Mouse (Mus musculus): ENCODE measurements at regions not wholly inside any gene's neighbourhood (a gene's known extent, or its start where the extent isn't known, plus 50 kb on each side); places are given as distances from the start of the nearest gene placed in this dataset.

DNA sequence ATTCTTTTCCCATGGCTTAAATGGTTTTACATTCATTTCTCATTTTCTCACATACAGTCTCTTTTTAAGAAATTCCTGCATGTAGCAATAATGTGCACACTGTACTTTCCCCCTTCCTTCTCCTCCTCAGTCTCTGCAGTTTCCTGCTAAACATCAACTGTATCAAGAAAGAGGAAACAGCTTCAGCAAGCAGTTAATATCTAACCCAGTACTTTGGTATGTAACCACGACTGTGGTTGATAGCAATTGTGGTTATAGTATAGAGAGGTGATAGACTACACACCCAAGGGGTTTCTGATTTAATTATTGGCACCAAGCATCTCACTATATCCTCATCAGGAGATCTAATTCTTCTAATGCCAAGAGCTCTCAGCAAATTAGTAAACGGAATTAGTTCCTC lies 52.8 kb upstream of the Eci2 start:
- CTCF ChIA-PET, result no interaction called here
- POLR2A ChIA-PET, result no interaction called here

GRCm38 (mm10) chr13:35085386-35085785 lies 58.5 kb upstream of the Eci2 start:
- CTCF ChIA-PET, result interaction anchor here in 2 of 4 experiments (0.6 to 0.8 kb wide), 2 partner anchors 392 to 862 kb away, joined by 3 read pairs; no protein-coding TSS in a partner anchor
- POLR2A ChIA-PET, result no interaction called here

DNA sequence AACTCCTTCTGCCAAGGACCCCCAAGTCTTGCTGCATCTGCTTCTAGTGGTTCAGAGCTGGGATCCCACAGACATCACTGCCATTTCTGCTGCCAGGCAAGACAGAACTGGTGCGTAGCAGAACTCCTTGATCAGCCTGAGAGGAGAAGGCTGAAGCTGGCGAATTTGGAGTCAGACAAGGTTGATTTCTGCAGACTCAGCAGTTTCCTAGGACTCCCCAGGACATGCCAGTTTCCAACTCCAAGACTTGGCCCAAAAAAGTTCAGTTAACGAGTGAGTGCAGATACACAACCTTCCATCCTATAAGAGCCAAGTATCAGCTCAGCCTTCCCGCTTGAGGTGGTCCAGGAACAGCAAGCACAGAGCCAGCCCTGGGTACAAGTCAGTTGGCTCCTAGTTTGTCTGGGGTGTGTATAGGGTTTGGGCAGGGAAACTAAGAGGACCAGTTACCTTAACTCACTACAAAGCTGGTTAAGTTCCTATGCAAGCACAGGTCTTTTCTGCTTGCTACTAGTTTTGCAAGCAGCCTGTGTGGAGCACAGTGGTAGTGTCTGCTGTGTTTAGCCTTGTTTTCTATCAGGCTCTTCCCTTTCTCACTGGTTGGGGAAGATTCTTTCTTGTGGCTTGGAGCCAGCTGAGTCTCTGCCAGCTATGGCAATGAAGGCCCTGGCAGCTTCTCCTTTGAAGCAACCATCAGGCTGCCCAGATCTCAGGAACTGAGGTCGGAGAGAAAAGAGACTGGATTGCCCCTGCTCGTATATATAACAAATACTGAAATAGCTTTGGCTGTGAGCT lies 60.5 kb upstream of the Eci2 start:
- ChIA-PET CTCF (no interaction called here), POLR2A (no interaction called here)

DNA sequence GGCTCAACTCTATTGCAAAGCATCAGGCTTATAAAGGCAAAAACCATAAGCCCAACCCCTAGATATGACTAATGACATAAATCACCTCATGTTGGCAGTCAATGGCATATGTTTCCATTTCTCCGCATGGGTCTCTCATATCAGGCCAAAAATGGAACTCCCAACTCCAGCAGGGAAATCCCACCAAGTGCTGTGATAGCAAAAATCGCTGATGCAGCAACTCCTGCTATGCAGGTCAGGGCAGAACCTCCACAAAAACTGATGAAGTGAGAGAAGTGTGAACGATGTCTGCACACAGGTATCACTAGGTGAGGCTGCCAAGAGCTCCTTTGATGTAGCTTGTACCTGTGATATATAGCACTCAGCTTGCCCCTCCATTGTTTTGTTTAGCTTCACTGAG lies 64.3 kb upstream of the Eci2 start:
- ChIA-PET POLR2A (no interaction called here), CTCF (no interaction called here)

- ChIA-PET CTCF (interaction anchor here (0.5 to 1.9 kb wide), 31 partner anchors 8 to 857 kb away, joined by 3 to 9 read pairs (median 3); no protein-coding TSS in a partner anchor), POLR2A (interaction anchor here in 2 of 4 experiments (0.5 to 0.6 kb wide), 2 partner anchors 86 to 423 kb away, joined by 3 to 15 read pairs; no protein-coding TSS in a partner anchor)
Measured at GRCm38 (mm10) chr13:35119782-35120181, 92.9 kb upstream of the Eci2 start.

DNA sequence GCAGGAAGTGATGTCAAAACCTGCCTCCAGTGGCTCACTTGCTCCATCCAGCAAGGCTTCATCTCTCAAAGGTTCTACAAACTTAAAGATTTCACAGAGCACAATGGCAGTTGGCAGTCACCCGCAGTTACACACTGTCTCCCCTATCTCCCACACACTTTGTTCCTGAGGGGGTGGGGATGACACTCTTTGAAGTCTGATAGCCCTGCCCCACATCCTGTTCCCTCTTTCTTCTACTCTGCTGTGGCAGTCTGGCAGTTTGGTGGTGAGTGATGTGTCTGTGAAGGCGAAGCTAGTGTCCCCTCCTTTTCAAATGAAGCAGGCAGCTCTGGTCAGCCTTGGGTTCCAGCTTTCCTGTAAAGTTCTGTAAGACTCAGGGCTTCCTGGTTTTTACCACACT lies 102.6 kb upstream of the Eci2 start:
- CTCF ChIA-PET, result no interaction called here
- POLR2A ChIA-PET, result interaction anchor here in 2 of 4 experiments (0.5 to 0.6 kb wide), 3 partner anchors 88 to 343 kb away, joined by 3 read pairs; no protein-coding TSS in a partner anchor

- CTCF ChIA-PET, result interaction anchor here in 1 of 4 experiments (0.8 kb wide), 1 partner anchor 833 kb away, joined by 15 read pairs; no protein-coding TSS in a partner anchor
- POLR2A ChIA-PET, result interaction anchor here in 1 of 4 experiments (0.7 kb wide), 1 partner anchor 933 kb away, joined by 3 read pairs; no protein-coding TSS in a partner anchor
Measured at GRCm38 (mm10) chr13:35131272-35132185, 104.6 kb upstream of the Eci2 start.

- POLR2A ChIA-PET, result interaction anchor here in 1 of 4 experiments (0.6 kb wide), 1 partner anchor 1147 kb away, joined by 3 read pairs; no protein-coding TSS in a partner anchor
- CTCF ChIA-PET, result no interaction called here
Measured at GRCm38 (mm10) chr13:35151629-35152028, 124.7 kb upstream of the Eci2 start.

GRCm38 (mm10) chr13:35159456-35159855 lies 132.6 kb upstream of the Eci2 start:
- ChIA-PET POLR2A (interaction anchor here in 1 of 4 experiments (0.7 kb wide), 1 partner anchor 87 kb away, joined by 3 read pairs; no protein-coding TSS in a partner anchor), CTCF (interaction anchor here in 1 of 4 experiments (2.5 kb wide), 1 partner anchor 40 kb away, joined by 6 read pairs; no protein-coding TSS in a partner anchor)

DNA sequence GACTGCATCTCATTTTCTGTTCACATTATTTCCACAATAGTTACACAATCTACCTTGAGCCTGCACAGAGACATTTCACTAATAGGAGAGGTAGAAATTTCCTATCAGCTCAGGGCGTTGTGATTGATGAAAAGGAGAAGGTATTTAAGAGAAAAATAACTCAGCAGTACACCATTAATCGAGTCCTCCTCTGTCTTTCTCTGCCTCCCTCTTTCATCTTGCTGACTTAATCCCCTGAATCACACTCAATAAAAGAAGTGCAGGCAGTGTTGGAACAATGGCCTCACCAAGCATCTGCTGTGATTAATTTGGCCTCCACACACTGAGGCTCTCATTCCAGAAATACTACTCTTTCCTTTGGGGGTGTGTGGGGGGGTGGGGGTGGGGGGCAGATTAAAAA lies 133.9 kb upstream of the Eci2 start:
- POLR2A ChIA-PET, result no interaction called here

DNA sequence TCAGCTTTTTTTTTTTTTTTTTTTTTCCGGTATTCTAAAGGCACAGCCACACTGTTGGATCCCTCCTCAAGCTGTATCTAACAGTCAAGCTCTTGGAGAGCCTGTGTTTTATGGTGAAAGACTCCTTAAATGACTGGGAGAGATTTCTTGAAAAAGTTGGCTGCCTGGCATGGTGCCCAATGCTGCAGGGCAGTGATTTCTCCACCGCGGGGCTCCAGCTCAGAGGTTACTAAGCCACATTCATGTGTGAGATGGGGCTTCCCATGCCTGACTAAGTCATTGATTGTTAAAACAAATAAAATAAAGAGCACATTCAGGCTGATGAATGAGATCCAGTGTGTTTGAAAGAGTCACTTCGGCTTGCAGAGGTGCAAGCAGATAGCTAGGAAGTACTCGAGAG lies 139.2 kb upstream of the Eci2 start:
- POLR2A ChIA-PET, result no interaction called here

More for the DNA sequence above, 133.9 kb upstream of the Eci2 start:
- CTCF ChIA-PET, result interaction anchor here in 1 of 4 experiments (2.5 kb wide), 1 partner anchor 41 kb away, joined by 6 read pairs; no protein-coding TSS in a partner anchor

DNA sequence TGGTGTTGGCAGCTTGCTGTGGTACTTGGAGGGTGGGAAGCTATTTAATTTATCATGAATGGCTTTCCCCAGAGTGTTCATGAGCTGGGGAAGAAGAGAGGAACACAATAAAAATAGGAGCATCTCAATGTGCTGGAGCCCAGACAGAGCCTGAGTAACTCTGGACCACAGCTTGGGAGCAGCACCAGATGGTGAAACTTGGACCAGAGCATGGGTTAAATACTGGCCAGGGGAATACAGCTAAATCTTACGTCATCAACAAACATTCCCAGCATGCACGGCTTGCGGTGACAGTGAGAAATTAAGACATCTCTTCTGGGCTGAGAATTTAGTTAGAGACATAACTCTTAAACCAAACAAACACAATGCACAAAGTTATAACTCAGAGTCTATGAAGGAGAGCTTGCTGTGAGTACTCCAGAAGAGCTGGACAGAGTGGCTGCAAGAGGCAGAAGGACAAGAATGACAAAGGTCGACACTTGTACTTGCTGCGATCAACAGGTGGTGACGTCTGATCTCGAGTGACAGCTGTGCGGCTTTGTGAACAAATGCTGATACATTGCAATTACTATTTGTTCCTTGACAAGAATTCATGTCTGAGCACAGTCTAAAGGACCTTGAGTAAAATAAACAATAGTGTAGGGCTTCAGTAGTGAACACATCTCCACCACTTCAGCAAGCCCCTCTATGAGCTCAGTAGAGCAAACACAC lies 140.1 kb upstream of the Eci2 start:
- POLR2A ChIA-PET, result no interaction called here
- CTCF ChIA-PET, result no interaction called here

More for the DNA sequence above, 139.2 kb upstream of the Eci2 start:
- CTCF ChIA-PET, result interaction anchor here in 2 of 4 experiments (0.6 to 0.7 kb wide), 2 partner anchors 11 to 720 kb away, joined by 5 to 15 read pairs; no protein-coding TSS in a partner anchor

DNA sequence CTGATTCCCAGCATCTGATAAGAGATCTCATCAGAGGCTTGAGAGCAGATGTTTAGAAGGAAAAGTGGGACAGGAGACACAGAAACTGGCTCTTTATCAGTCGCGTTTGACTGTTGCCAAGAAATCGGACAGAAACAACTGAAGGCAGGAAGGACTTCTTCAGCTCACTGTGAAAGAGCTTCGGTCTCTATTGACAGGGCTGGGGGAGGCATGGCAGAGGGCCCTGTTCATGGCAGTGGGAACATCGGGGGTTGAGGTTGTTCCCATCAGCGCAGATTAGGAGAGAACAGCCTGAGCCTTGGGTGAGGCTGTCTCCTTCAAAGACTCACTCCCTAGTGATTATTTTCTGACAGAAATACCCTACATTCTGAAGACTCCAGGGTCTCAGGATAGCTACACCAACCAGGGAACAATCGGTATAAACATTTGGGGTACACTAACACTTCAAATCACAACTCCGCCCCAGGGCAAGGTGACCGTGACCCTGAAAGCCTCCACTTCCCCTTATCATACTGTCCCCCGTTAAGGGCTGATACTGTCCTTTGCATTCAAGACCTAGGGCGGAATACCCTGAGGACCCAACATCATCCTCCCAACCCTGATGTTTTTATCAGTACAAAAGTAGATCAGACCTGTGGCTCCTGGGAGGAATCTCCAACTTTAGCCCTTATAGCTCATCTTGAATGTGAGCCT lies 144.8 kb upstream of the Eci2 start:
- ChIA-PET CTCF (no interaction called here), POLR2A (interaction anchor here in 1 of 4 experiments (0.5 kb wide), 1 partner anchor 430 kb away, joined by 3 read pairs; no protein-coding TSS in a partner anchor)

DNA sequence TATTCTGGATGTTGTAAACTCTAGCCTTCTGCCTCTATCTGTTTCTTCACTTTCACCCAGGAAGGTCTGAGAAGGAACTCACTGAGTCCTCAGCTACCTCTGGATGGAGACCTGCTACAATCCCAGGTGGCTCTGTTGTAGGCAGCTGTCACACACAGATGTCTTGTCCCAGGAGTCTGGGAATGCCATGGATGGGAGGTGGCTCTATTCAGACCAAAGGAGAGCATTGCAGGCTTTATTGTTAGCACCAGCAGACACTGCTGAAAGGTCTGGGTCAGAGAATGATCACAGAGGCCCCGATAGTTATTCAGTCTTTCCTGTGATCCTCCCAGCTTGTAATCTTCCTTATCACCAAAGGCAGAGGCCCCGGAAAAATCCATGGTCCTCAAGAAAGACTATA lies 146.6 kb upstream of the Eci2 start:
- ChIA-PET POLR2A (interaction anchor here in 1 of 4 experiments (1.4 kb wide), 1 partner anchor 10 kb away, joined by 3 read pairs; no protein-coding TSS in a partner anchor), CTCF (no interaction called here)

- ChIA-PET CTCF (interaction anchor here in 1 of 4 experiments (0.6 kb wide), 1 partner anchor 1296 kb away, joined by 5 read pairs; no protein-coding TSS in a partner anchor), POLR2A (no interaction called here)
Measured at GRCm38 (mm10) chr13:35175587-35175986, 148.7 kb upstream of the Eci2 start.

DNA sequence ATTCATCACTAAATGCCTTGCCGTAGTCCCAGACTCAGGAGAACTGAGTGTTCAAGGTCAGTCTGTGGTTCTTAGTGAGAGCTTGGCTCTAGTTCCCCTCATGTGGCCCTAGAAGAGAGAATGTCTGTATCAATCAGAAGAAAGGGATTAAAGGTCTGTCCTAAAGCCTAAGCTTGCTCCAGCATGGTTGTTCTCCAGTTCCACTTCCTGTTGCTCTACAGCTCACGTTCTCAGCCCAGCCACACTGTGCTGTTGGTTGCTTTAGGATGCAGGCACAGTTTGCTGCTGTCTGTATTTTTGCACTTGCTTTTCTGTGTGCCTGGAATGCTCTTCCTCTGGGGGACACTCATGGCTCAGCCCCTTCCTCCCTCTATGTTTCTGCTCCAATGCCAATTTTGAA lies 150.4 kb upstream of the Eci2 start:
- ChIA-PET POLR2A (interaction anchor here in 1 of 4 experiments (0.6 kb wide), 1 partner anchor 388 kb away, joined by 3 read pairs; no protein-coding TSS in a partner anchor), CTCF (no interaction called here)

- CTCF ChIA-PET, result interaction anchor here in 1 of 4 experiments (1.1 kb wide), 1 partner anchor 69 kb away, joined by 4 read pairs; no protein-coding TSS in a partner anchor
- POLR2A ChIA-PET, result no interaction called here
Measured at GRCm38 (mm10) chr13:35189028-35189711, 162.3 kb upstream of the Eci2 start.
